Mouse (Mus musculus) brain, adult 2 months (tissue): ENCODE data around the gene Tfap2a.
A peak's percentile ranks its signal among the peaks of the same experiment; 100 is the strongest.

Experiments
- DNase-seq: peaks from one replicate; pipeline ENCODE4 v3.0.0; 2011; ENCODE audit warnings: low read depth, low spot score

Gene Tfap2a

DNA sequence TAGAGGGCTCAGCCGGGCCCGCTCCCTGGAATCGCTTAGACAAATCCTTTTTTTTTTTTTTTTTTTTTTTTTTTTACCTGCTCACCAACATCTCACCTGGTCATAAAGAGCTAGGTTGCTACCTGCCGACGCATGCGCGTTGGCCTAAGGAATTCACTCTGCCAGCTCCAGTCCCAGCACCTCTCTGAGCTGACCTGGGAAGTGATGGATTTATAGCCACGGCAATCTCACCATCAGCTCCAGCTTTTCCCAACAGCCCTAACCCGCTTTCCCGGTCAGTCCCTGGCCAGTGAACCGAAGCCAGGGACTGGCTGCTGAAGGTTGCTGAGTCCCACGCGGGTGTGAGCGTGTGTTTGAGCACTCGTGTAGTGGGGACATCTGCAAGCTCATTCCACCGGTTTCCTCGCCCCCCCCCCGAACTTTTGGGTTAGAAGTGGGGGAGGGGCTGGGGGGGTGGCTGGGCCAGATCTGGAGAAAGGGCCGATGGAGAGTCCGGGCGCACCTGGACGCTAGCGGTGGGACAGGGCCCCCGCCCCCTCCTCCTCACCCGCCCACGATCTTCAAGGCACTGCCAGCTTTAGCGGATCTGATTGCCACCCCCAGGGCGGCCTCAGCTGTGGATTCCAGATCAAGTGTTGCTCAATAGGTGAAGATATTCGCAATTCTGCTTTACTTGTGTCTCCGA lies at the start of gene Tfap2a:
Gene Tfap2a, minus strand, starts transcription at position 181 of the 685 bp plus-strand sequence.
- DNase-seq, result no peak

DNA sequence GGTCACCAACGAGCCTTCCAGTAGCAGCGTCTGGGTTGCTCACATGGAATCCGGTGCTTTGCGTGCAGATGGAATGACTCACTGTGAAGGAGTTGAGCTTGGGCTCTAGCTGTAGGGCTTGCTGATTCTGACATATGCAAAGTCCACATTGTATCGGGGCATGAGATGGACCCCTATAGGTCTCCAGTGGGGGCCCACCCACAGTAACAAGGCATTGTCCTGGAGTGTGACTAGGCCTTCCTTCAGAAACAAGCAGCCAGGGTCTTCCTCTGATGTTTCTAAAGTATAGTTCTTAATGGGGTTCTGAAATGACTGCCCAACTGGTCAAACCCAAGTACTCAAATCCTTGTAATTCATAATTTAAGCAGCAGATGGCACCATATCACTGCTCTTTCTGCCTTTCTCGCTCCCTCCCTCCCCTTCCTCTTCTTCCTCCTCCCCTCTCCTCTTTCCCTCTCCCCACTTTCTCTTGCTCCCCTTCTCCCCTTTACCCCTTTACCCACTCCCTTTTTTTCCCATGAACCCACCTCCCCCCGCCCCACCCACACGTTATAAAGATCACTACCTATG lies 46.1 kb upstream of the Tfap2a start:
- peak; percentile 41 for DNase-seq

- peak; percentile 74 for DNase-seq
Observed at GRCm38 (mm10) chr13:40757995-40758394, 19.8 kb upstream of the Tfap2a start.

DNA sequence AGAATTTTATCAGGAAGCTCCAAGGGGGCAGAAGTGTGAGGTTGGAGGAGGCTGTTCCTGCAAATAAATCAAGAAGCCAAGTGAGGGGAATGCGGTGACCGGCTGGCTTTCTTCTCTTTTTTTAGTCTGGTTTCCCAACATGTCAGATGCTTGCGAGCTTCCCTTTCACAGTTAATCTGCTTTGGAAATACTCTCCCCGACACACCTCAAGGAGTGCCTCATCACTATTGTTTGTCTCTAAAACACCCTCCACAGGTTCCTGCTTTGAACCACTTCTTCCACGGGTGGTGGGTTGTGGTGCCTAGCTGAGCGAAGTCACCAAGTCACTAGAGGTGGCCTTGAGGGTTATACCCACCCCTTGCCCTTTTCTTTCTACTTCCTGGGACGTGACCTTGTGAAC lies 18.2 kb upstream of the Tfap2a start:
- no peak for DNase-seq

- DNase-seq, result no peak
Observed at GRCm38 (mm10) chr13:40754091-40754490, 15.9 kb upstream of the Tfap2a start.

GRCm38 (mm10) chr13:40751889-40752288 lies 13.7 kb upstream of the Tfap2a start:
- DNase-seq, result no peak

DNA sequence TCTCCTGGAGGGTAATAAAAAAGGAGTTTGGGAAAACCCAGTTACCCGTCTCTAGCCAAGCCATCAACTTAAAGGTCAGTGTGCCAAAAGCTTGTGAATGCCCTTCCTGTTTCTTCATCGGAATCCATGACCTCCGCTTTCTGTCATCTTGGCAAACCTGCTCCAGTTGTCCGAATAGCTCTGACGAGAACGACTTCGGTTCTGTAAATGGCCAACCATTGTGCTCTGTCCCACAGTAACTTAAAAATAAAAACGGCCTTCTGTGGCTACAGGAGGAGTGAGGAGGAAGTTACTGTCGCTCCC lies 11.4 kb upstream of the Tfap2a start:
- no peak for DNase-seq

GRCm38 (mm10) chr13:40748785-40749602 lies 10.8 kb upstream of the Tfap2a start:
- peak; percentile 67 for DNase-seq

- no peak for DNase-seq
Observed at GRCm38 (mm10) chr13:40744111-40744805, 6.1 kb upstream of the Tfap2a start.

GRCm38 (mm10) chr13:40743221-40743620 lies 5.0 kb upstream of the Tfap2a start:
- no peak for DNase-seq

DNA sequence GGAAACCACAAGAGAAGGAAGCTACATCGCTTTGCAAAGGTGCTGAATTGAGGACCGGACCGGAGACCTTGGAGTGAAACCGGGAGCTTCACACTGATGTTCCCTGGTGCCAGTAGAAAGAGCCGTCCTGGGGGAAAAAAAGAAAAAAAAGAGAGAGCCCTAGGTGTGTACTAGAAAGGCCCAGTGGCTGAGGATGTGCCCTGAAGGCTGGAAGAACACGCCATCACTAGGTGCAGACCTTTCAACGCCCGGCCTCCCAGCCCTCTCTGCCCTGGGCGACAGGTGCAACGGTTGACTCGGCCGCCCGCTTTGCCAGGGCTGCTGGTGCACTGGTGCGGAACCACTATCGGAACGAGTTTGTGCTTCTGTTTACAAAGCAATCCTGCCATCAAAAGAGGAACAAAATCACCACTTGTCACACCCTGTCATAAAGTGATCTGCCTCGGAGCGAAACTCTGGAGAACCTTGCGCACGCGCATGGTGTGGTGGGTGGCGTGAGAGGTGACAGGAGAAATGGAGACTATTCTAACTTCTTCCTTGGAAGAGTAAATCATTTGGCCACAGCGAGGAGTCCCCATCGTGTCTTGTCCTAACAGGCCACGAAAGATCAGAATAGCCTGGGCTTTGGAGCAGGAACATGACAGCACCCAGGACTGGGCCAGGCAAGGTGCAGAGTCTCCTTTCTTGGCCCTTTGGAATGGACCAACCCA lies 3.8 kb upstream of the Tfap2a start:
- no peak for DNase-seq

DNA sequence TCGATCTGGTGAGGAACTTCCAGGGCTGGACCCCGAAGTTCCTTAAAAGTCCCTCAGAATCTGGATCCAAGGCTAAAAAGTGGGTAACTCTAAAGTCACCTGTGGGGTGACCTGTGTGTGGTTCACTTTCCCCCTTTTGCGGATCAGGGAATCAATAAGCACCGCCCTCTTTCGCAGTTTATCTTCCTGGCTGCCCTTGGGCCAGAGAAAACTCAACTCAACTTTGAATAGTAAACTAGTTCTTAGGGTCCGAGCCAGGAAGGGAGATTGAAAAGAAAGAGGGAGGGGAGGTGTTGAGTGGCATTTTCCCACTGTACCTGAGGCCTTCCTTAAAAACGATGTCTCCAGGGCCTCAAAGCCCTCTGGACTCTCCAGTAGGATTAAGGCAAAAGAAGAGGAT lies 3.3 kb upstream of the Tfap2a start:
- no peak for DNase-seq

GRCm38 (mm10) chr13:40740727-40741360 lies 2.7 kb upstream of the Tfap2a start:
- no peak for DNase-seq

DNA sequence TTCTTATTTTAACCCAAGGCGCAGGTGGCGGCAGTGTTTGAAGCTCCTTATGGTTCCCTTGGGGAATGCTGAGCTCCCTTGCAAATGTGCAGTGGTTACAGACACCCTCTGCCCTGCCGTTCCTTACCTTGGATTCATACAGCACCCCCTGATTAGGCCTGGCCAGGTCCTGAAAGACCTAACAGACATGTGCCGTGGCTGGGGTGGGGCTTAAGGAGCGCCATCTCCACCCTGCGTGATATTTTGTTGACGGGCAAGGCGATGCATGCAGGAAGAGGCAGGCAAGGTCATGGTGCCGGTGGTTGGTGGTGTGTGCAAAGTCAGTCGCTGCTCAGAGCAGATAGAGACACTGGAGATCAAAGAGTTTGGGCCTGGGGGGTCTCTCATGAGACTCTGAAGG lies 1.7 kb upstream of the Tfap2a start:
- DNase-seq, result no peak

DNA sequence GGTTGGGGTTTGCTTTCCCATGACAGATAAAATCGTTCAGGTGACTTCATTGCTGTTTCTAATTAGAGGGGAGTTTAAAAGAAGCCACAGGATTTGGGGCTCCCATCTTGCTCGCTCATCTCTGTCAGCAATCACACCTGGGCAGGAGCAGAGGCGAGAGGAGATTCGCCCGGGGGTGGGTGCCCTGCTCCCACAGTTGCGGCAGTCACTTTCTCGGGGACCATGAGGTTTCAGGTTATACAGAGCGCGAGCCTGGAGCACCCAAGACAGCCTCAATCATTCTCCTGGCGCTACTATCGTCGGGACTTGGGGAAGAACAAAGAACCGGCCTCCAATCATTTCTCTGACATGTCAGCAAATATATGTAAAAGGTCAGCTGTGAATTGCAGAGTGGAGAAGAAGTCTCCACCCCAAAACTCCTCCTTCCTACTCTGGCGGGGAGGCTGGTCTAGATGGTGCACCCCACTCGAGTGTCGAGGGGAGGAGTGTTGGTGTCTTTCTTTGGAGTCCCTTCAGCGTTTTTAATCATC lies 1.0 kb upstream of the Tfap2a start:
- no peak for DNase-seq

DNA sequence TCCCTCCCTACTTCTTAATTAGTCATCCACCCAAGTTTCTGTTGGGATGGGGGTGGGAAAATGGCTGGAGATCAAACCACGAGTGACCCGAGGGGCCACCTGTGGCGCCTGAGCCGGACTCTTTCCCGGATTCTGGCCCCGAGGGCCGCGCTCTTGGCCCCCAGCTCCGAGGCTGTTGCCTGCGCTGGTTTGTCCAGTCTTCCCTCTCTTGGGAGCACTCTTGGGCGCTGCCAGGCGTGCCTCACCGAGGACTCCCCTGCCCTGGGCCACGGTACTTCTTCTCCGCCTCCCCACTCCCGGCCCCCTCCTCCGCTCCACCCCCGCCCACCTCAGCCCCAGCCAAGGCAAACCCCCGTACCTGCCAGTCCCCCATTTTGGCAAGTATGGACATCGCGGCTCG lies 415 bp downstream of the Tfap2a start:
- DNase-seq, result no peak

DNA sequence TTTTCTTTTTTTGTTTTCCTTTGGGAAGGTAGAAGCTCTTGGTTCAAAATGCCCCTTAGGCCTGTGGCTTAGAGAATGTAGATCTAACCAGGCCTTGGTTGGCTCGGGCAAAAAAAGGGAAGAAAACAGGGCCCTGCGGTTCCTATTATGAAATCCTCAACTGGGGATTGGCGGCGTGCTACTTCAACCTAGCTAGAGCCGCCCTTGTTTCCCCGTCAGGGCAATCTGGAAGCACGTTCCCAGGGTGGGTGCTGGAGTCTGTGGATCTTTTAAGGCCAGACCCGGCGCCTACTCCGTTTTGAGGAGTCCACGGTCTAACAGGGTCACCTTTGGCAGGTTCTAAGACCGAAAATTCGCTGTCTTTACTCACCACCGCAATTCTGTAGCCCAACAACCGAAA lies 1.1 kb downstream of the Tfap2a start:
- no peak for DNase-seq

DNA sequence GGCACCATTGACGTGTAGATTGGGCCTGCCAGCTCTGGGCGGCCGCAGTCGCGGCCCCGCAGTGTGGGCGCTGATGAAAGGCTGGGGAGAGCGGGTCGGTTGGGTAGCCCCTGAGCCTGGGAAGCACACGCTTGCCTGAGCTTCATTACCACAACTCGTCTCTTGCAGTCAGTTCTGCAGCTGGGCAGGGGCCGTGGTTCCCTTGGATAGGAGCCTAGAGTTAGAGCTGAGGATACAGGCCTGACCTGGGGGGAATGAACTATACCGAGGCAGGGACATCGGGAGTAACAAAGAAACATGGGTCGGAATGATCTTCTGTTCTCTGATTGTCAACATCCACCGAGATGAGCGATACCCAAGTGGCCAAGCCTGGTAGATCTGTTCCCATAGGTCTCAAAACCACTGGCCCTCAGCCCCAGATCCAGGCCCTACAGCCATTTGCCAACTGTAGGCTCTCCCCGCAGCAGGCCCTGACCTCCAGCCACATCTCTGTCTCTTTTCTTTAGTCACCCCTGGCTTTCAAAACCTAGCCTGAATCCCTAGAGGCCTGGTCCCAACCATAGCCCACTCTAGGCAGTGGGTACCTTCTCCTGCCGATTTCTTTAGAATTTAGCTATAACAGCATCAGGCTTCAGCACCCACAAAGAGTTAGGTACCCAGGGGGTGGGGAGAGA lies 1.9 kb downstream of the Tfap2a start:
- DNase-seq, result no peak

DNA sequence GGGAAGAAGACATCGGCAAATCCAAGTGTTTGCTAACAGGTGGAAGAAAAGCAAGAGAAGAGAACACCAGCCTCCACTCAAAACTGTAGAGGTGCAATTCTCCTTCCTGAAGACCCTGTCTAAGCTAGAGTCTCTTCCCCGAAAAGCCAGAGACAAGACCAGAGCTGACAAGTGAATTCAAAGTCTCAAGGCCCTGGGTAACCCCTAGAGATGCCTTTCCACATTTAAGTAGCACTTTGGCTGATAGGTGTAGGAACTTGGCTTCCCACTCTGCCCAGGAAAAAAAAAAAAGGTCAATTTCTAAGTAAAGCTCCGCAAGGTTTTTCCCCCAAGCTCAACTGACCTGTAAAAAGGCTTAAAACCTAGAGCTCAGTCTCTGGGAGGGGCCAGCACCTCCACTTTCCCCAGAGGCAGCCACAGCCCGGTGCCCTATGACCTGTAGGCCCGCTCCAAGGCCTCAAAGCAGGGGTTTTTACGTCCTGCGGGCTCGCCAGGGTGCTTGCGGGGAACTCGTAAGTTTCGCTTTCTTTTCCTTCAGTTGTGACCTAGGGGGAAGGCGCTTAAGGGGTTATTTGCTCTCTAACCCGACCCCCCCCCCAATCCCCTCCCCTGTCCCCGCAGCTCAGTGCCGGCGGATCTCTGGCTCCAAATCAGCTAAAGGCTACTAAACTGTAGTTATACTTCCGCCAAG lies 2.6 kb downstream of the Tfap2a start:
- no peak for DNase-seq
